Mouse (Mus musculus): ENCODE measurements around the gene Olfr700.
"Not testable (repeated sequence)": the region's sequence is repeated elsewhere in the genome, so short reads cannot be mapped to it uniquely, and the experiment has no call there.

The Olfr700 gene

DNA sequence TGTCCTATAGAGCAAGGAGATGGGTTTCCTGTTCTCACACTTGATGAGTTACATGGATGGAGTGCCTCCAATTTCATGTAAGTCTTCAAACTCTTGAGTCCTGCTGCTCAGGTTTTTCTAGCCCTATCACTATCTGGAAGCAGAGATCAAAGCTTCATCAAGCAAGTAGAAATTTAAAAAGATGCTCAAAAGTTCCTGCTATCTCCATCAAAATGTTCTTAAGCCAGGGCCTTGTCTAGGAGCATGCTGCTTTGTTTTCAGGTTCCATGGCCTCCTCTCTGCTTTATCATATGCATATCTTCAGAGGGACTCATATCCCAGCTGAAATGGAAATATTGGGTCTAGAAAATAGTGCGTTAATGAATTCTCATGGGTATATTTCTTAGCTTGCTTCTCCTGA, at the start of gene Olfr700:
Olfr700 (minus strand) TSS at position 101 of the 400 bp plus-strand sequence.
- no peak for DNase-seq (ENCODE audit: low spot score)

DNA sequence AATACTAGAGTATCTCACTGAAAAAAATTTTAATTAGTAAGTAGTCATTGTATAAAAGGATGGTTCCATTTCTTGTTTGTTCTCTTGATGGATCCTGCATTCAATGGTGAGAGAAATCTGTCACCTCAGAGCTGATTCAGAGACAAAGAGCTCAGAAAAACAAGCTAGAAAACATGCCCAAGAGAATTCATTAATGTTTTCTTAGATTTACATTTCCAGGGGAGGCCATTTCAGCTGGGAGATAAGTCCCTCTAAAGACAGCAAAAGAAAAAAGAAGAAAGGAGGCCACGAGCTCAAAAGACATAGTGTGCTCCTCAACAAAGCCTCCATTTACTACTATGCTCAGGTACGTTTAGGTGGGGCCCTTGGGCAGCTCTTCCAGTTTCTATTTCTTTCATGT, 34.4 kb upstream of the Olfr700 start, which contains the start of gene Olfr703:
Olfr703 (plus strand) TSS at position 301 of the 400 bp plus-strand sequence.
- DNase-seq (ENCODE audit: low spot score): no peak

DNA sequence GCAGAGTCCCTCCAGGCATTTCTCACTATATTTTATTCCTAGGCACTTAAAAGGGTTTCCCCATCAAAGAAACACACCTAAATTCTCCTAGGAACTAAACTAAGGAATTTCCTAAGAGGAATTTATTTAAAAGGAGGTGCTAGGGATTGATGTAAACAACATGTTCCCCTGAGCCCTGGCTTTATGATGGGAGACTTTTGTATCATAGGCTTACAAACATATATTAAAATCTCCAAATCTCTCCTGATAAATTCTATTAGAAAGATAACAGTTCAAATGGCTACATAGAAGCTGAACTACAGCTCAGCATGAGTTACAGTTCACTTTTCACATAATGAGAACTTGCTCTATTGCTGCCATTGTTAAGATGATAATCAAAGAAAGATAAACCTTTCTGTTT, 25.2 kb upstream of the Olfr700 start, which contains the start of gene Olfr702:
Olfr702 (minus strand) TSS at position 101 of the 400 bp plus-strand sequence.
- no peak for DNase-seq (ENCODE audit: low spot score)

DNA sequence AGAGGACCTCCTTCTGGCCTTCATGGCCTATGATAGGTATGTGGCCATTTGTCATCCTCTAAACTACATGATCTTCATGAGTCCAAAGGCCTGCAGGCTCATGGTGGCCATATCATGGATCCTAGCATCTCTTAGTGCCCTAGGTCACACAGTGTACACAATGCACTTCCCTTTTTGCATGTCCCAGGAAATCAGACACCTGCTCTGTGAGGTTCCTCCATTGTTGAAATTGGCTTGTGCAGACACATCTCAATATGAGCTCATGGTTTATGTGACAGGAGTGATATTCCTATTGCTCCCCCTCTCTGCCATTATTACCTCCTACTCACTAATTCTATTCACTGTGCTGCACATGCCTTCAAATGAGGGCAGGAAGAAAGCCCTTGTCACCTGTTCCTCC, 9.8 kb upstream of the Olfr700 start:
- no peak for DNase-seq (ENCODE audit: low spot score)

DNA sequence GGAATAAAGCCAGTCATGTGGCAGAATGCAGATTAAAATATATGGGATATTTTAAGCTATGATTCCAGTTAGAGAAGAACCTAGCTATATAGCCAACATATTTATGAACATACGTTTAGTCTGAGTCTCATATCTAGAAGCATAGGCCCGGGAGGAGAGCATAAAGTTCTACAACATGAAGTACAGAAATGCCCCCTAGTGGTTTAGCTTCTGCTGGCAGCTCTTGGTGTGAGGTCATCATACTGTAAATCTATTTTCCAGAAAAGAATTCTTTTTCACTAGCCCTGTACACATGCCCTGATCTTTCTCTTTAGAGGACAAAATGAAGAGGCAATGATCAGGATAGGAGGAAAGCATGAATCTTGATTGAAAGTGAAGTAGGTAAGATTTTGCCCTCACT, 7.1 kb upstream of the Olfr700 start:
- DNase-seq (ENCODE audit: low spot score): no peak

DNA sequence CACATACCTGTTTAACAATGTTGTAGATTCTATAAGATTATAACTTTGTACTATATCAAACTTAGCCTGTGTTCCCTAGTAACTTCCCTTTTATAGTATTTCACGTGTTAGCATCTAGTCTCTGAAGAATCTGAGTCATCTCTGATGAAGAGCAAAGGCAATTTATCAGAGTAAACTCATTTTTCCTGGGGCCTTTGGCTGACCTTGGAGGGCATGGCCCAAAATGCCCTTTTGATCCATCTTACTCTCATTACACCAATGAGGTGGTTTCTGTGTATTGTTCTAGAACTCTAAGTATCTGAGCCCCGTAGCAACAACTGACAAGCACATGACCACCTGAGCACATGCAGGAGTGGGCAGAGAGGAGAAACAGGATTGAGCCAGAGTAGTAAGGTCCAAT, 5.2 kb upstream of the Olfr700 start, which contains the start of gene Olfr701:
Olfr701 (plus strand) TSS at position 301 of the 400 bp plus-strand sequence.
- no peak for DNase-seq (ENCODE audit: low spot score)

DNA sequence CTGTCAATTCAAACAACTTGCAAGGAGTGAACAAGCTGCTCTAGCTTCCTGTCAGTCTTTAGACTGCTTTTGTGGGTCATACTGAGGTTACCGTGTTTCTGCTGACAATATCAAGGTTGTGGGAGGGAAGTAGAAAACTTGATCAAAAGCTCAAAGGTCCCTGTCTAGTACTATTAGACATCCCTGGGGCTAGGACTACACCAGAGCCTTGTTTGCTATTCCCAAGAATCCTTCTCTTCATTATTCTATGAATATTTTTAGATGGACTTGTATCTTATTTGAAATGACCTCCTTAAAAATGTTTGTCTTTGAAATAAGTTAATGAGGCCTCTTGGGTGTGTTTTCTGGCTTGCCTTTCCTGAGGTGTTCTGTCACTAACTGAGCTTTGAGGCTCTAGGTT, 15.5 kb downstream of the Olfr700 start, which contains the start of gene Olfr699:
Olfr699 (minus strand) TSS at position 101 of the 400 bp plus-strand sequence.
- DNase-seq (ENCODE audit: low spot score): no peak

DNA sequence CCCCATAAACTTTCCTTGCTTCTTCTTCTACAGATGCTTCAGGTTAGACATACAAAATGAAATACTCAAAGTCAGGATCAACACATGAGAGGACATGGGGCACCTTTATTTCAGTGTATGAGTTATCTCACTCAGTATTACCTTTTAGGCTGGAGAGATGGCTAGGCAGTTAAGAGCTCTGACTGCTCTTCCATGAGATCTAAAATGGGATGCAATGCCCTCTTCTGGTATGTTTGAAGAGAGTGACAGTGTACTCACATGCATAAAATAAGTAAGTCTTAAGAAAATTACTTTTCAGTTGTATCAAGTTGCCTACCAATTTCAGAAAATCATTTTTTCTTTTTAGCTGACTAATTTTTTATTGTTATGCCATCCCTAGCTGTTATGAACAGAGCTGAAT, 20.3 kb downstream of the Olfr700 start:
- no peak for DNase-seq (ENCODE audit: low spot score)

DNA sequence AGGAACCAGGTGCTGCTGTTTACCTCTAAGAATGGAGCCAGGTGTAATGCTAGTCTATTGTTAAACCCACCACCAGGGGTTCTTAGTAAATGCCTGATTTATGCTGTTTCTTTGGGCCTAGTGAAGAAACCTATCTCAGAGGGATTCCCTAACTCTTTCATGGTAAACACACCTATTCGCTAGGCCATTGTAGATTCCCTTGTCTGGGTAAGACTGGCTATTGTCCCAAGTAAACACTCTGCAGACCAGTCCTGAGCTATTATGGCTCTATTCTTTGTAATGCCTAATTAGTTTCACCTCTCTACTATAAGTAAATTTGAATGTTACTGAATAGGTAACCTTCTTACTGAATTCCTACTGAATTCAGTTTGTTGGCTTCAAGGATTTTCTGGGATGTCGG, 47.6 kb downstream of the Olfr700 start:
- not testable (repeated sequence) for DNase-seq (ENCODE audit: low spot score)

DNA sequence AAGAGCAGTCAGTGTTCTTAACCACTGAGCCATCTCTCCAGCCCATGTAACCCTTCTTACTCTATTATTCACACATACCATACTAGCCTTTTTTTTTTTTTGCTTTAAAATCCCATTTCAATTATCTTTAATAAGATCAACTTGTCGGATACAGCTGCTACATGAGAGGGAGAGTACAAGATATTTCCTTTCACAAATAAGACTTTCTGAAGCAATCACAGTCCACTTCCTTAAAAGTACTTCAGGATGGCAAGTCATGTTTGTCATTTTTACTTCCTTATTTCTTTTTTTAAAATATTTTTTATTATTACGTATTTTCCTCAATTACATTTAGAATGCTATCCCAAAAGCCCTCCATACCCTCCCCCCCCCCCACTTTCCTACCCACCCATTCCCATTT, 49.8 kb downstream of the Olfr700 start:
- DNase-seq (ENCODE audit: low spot score): no peak

Data from yolk sac, embryonic 10.5 days (tissue).